Mouse (Mus musculus): ENCODE results near the gene Timm29. TPM values are rescaled to one million over a fixed set of nuclear protein-coding genes. Genes with fewer than 3 reads are reported as not detected.
A peak's percentile ranks its signal among the peaks of the same experiment; 100 is the strongest.

Timm29 gene
- total and polyA plus RNA-seq, 2 experiments, result 13.0 to 26.7 TPM

DNA sequence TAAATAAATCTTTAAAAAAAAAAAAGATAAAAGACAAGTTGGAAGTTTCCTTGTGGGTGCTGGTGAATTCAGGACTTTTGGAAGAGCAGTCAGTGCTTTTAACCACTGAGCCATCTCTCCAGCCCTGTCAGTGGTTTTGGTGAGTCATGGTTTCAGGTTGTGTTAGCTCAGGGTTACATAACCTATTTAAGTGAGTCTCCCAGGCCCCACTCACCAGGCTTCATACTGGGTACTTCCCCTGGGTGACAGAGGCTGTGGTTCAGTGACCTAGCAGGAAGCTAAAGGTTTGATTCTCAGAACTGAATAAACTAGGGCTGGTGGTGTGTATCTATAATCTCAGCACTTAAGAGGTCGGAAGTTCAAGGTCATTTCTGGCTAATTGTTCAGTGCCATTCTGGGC is 17.3 kb downstream of the Timm29 start:
- TF ChIP-seq CTCF (IDR thresholded peaks at IDR 0.05; ENCODE audit: low read depth, low read length), result no peak
- TF ChIP-seq POLR2A (IDR thresholded peaks at IDR 0.05; ENCODE audit: extremely low read depth, insufficient read depth, low read length), result no peak
- H3K79me2 ChIP-seq (ENCODE audit: control insufficient read depth, insufficient read depth, low read length), result no peaks in the 10 kb centered on the region
- H3K9ac ChIP-seq (ENCODE audit: low read depth, low read length), result no peak overlapping the region
- no peak overlapping the region for H3K27ac ChIP-seq (replicated peaks; ENCODE audit: insufficient read depth, low read depth, low read length)
- DNase-seq (ENCODE audit: extremely low read depth, low read depth, low spot score), result no peak
- no peak overlapping the region for H3K4me3 ChIP-seq (ENCODE audit: insufficient read depth, low read depth, low read length)
- 91% methylated on average over 1 of the region's 1 CpGs for WGBS
- H3K36me3 ChIP-seq (ENCODE audit: control insufficient read depth, insufficient read depth, low read length), result no peaks in the 10 kb centered on the region
- H3K27me3 ChIP-seq (ENCODE audit: control insufficient read depth, insufficient read depth, low read length), result no peaks in the 10 kb centered on the region
- no peaks in the 10 kb centered on the region for H3K4me1 ChIP-seq (ENCODE audit: control insufficient read depth, insufficient read depth, low read length)

DNA sequence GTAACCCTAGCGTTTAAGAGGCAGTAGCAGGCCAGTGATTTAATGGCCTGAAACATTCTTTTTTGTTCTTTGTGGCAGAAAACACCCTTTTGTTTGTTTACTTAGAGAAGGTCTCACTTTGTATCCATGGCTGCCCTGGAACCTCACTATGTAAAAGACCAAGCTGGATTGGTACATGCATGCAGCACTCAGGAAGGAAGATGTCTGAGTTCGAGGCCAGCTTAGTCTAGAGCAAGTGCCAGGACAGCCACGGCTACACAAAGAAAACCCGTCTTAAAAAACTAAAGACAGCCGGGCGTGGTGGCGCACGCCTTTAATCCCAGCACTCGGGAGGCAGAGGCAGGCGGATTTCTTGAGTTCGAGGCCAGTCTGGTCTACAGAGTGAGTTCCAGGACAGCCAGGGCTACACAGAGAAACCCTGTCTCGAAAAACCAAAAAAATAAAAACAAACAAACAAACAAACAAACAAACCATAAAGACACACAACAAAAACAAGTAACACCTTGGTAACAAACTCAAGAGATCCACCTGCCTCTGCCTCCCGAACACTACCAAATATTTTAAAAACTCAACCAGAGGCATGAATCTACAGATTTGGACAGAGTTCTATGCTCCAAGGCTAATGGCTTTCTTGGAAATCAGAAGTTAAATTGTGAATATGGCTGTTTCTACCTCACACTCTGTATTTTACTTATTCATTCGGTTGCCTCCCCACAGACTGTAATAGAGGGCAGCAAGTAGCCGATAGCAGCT is 22.5 kb downstream of the Timm29 start:
- H3K9ac ChIP-seq (ENCODE audit: low read depth, low read length), result peak overlapping the region; percentile 74
- 68% methylated on average over 15 of the region's 15 CpGs for WGBS

DNA sequence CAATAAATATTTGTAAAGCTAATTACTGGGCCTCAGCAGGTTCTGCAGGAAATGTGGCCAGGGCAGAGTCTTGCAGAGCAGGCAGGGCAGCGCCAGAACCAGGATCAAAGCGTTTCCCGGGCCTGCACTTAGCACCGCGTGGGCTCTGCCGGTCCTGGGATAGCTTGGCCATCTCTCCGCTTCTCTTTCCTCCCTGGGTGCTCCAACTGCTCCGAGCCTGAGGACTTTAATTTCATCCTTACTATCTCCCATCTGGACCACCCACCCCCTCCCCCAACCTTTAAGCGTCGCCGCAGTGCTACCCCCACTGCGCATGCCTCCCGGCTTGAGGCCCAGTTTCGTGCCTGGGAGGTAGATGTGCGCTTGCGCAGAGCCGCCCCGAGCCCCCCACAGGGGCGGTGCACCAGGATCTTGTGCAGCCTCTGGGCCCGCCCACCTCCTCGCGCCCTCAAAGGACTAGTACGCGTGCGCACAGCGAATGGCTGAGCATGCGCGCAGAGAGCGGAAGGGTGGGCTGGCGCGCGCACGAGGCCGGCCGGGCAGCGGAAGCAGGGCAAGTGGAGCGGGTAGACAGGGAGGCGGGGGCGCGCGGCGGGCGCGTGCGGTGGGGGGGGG is 23.2 kb downstream of the Timm29 start, which contains the start of gene Smarca4:
Gene Smarca4, plus strand, starts transcription at position 553 of the 615 bp plus-strand sequence.
- peaks cover 4% of the 10 kb centered on the region for H3K4me1 ChIP-seq (ENCODE audit: control insufficient read depth, insufficient read depth, low read length)
- WGBS, result 2% methylated on average over 44 of the region's 45 CpGs
- TF ChIP-seq POLR2A (IDR thresholded peaks at IDR 0.05; ENCODE audit: extremely low read depth, insufficient read depth, low read length) (peak; percentile 72), CTCF (IDR thresholded peaks at IDR 0.05; ENCODE audit: low read depth, low read length) (no peak)

More for the DNA sequence above, 22.5 kb downstream of the Timm29 start:
- H3K4me3 ChIP-seq (ENCODE audit: insufficient read depth, low read depth, low read length), result peak overlapping the region; percentile 66
- no peaks in the 10 kb centered on the region for H3K36me3 ChIP-seq (ENCODE audit: control insufficient read depth, insufficient read depth, low read length)
- TF ChIP-seq CTCF (IDR thresholded peaks at IDR 0.05; ENCODE audit: low read depth, low read length) (no peak), POLR2A (IDR thresholded peaks at IDR 0.05; ENCODE audit: extremely low read depth, insufficient read depth, low read length) (no peak)
- no peak for DNase-seq (ENCODE audit: extremely low read depth, low read depth, low spot score)
- H3K79me2 ChIP-seq (ENCODE audit: control insufficient read depth, insufficient read depth, low read length), result peaks cover 18% of the 10 kb centered on the region; the same call in 1 of the 2 replicates
- H3K27ac ChIP-seq (replicated peaks; ENCODE audit: insufficient read depth, low read depth, low read length), result peak overlapping the region; percentile 80
- H3K4me1 ChIP-seq (ENCODE audit: control insufficient read depth, insufficient read depth, low read length), result peaks cover 4% of the 10 kb centered on the region
- H3K27me3 ChIP-seq (ENCODE audit: control insufficient read depth, insufficient read depth, low read length), result no peaks in the 10 kb centered on the region

DNA sequence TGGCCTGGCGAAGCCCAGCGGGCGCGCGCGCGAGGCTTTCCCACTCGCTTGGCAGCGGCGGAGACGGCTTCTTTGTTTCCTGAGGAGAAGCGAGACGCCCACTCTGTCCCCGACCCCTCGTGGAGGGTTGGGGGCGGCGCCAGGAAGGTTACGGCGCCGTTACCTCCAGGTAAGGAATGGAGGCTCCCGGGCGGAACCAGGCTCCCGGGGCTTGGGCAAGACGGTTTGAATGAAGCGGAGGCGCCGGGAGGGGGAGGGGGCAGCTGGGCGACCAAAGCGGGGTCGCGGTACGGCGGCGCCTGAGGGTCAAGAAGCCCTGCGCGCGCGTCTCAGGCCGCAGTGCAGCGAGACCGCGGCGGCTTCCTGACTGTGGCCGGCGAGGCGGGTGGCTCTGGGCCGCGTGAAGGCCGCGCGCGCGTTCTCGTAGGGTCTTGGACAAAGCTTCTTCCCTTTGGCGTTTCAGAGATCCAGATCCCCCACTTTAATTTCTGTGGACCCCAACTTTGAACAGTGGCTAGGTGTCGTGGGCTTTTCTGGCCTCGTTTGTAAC is 23.8 kb downstream of the Timm29 start:
- Histone ChIP-seq H3K79me2 (ENCODE audit: control insufficient read depth, insufficient read depth, low read length) (peaks cover 26% of the 10 kb centered on the region; the same call in 1 of the 2 replicates), H3K9ac (ENCODE audit: low read depth, low read length) (peak overlapping the region; percentile 88), H3K4me3 (ENCODE audit: insufficient read depth, low read depth, low read length) (peak overlapping the region; percentile 90), H3K27me3 (ENCODE audit: control insufficient read depth, insufficient read depth, low read length) (no peaks in the 10 kb centered on the region), H3K27ac (replicated peaks; ENCODE audit: insufficient read depth, low read depth, low read length) (peak overlapping the region; percentile 86), H3K36me3 (ENCODE audit: control insufficient read depth, insufficient read depth, low read length) (no peaks in the 10 kb centered on the region), H3K4me1 (ENCODE audit: control insufficient read depth, insufficient read depth, low read length) (peaks cover 4% of the 10 kb centered on the region)
- WGBS, result under 1% methylated on average over 56 of the region's 57 CpGs
- peak; percentile 56 for DNase-seq (ENCODE audit: extremely low read depth, low read depth, low spot score)
- no peak for TF ChIP-seq POLR2A (IDR thresholded peaks at IDR 0.05; ENCODE audit: extremely low read depth, insufficient read depth, low read length)
- no peak for TF ChIP-seq CTCF (IDR thresholded peaks at IDR 0.05; ENCODE audit: low read depth, low read length)

More for the DNA sequence above, 23.2 kb downstream of the Timm29 start, which contains the start of gene Smarca4:
- peak within 1 kb of the TSS; percentile 88 for H3K9ac ChIP-seq (ENCODE audit: low read depth, low read length)
- peak within 1 kb of the TSS; percentile 90 for H3K4me3 ChIP-seq (ENCODE audit: insufficient read depth, low read depth, low read length)
- peak within 1 kb of the TSS; percentile 86 for H3K27ac ChIP-seq (replicated peaks; ENCODE audit: insufficient read depth, low read depth, low read length)
- peaks cover 20% of the 10 kb centered on the region; the same call in 1 of the 2 replicates for H3K79me2 ChIP-seq (ENCODE audit: control insufficient read depth, insufficient read depth, low read length)
- peak; percentile 89 for DNase-seq (ENCODE audit: extremely low read depth, low read depth, low spot score)
- no peaks in the 10 kb centered on the region for H3K36me3 ChIP-seq (ENCODE audit: control insufficient read depth, insufficient read depth, low read length)
- H3K27me3 ChIP-seq (ENCODE audit: control insufficient read depth, insufficient read depth, low read length), result no peaks in the 10 kb centered on the region

DNA sequence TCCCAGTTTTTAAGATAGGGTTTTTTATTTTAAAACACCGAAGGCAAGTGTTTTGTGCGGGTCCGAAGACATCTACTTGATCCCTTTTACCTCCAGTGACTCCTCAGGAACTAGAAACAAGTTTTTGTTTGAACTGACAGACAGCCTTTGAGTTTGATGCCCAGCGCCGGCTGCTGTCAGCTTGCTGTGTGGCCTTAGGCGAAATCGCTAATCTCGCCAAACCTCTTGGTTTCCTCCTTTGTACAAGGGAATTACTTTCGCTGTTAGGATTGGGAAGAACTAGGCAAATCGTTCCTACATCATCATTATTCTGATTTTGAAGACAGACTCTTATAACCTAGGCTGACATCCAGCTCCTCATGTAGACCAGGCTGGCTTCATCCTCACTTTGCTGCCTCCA is 24.5 kb downstream of the Timm29 start:
- no peaks in the 10 kb centered on the region for H3K36me3 ChIP-seq (ENCODE audit: control insufficient read depth, insufficient read depth, low read length)
- H3K27ac ChIP-seq (replicated peaks; ENCODE audit: insufficient read depth, low read depth, low read length), result peak overlapping the region; percentile 13; the same call in 1 of the 2 replicates
- H3K27me3 ChIP-seq (ENCODE audit: control insufficient read depth, insufficient read depth, low read length), result no peaks in the 10 kb centered on the region
- H3K4me3 ChIP-seq (ENCODE audit: insufficient read depth, low read depth, low read length), result peak overlapping the region; percentile 90
- peak; percentile 35 for DNase-seq (ENCODE audit: extremely low read depth, low read depth, low spot score)
- TF ChIP-seq CTCF (IDR thresholded peaks at IDR 0.05; ENCODE audit: low read depth, low read length) (no peak), POLR2A (IDR thresholded peaks at IDR 0.05; ENCODE audit: extremely low read depth, insufficient read depth, low read length) (no peak)
- peaks cover 28% of the 10 kb centered on the region; the same call in 1 of the 2 replicates for H3K79me2 ChIP-seq (ENCODE audit: control insufficient read depth, insufficient read depth, low read length)
- peaks cover 4% of the 10 kb centered on the region for H3K4me1 ChIP-seq (ENCODE audit: control insufficient read depth, insufficient read depth, low read length)
- peak overlapping the region; percentile 49 for H3K9ac ChIP-seq (ENCODE audit: low read depth, low read length)
- 3% methylated on average over 10 of the region's 10 CpGs for WGBS
